Mouse (Mus musculus): ENCODE measurements at regions not wholly inside any gene's neighbourhood (a gene's known extent, or its start where the extent isn't known, plus 50 kb on each side); places are given as distances from the start of the nearest gene placed in this dataset.
A peak's percentile ranks its signal among the peaks of the same experiment; 100 is the strongest.

DNA sequence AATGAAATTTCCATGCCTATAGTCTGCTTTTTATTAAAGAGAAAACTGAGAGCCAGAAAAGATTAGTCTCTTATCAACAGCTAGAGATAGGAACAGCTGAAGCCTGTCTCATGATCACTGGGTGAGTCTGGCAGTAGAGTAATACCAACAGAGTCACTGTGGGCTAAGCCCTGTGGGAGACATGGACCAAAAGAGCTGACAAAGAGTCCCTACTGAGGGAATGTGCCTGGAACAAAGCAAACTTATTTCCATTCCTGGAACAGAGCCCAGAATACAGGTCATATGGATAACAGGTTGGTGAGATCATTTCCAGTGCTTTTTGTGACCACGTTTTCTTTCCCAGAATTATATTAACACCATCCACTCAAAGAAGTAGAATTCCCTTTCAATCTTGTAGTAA is 237.4 kb downstream of the Tmsb4x start:
- DNase-seq (ENCODE audit: low read depth): no peak

DNA sequence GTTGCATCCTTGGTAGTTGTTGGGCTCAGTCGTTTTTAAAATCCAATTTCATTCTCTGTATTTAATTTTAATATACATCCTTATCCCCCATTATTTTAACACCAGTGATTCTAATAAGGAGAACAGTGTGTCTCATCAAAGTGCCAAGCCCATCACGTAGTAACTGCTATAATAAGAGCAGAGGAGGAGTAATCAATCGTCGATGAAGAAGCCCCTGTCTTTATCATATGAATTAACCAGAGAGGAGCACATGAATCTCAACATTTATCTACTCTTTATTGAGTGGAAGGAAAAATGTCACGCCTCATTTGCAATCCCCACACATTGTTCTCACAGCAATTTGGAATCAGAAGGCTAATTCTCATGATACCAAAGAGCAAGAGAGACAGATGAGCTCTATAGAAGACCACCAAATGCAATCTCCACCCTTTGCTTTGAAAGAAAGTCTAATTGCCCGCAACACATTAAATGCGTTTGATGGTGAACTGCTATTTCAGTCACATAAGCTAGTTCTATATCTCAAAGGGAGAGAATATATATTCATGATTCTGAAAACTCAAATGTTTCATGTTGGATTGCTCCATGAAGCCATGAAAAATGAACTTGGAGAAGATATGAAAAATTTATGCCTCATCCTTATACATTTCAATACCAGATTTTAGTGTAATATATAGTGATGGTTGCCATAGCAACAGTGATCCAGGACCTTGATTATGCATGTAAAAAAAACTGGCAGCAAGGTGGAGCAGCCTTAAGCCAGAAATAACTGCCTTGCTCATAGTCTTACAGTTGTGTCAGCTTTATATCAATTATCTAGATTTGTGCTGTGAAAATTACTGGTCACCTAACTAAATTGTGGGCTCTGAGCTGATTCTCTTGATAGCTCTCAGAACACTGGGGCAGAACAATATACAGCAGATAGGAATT is 244.2 kb downstream of the Tmsb4x start:
- DNase-seq (ENCODE audit: low read depth): no peak

DNA sequence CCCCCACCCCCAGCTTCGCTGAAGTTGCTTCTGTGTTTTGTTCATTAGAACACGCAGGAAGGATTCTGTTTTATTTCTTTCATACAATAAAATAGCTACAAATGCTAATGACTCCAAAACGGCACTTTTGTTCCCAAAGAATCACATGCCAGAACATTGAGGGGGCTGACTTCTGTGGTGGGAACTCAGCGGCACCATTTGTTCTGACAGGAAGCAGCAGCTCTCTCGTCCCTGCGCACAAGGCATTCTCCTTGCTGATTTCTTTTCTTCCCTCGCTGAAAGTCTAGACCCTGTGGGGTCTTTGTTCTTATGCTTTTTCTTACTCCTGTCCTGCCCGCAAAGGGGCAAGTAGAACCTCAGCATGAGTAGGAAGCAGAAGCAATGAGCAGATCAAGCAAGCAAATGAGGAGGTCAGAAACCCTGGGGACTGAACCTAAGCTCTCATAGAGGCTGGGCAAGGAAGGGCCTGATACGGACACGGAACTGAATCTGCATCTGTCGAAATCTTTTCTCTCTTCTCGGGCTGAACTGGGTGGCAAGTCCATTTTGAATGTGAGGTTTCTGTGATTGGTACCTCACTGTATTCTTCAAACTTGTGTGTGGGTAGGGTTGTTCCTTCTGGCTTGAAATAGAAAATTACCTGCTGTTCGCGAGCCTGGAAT is 256.5 kb downstream of the Tmsb4x start:
- no peak for DNase-seq (ENCODE audit: low read depth)

GRCm38 (mm10) chrX:166951011-166951410 is 258.1 kb downstream of the Tmsb4x start:
- DNase-seq (ENCODE audit: low read depth): no peak

GRCm38 (mm10) chrX:166945915-166946314 is 263.2 kb downstream of the Tmsb4x start:
- peak; percentile 6 for DNase-seq (ENCODE audit: low read depth)

- peak; percentile 71 for DNase-seq (ENCODE audit: low read depth)
These were observed 263.6 kb downstream of the Tmsb4x start for GRCm38 (mm10) chrX:166945476-166945875.

GRCm38 (mm10) chrX:166933766-166934165 is 275.3 kb downstream of the Tmsb4x start:
- DNase-seq (ENCODE audit: low read depth): no peak

DNA sequence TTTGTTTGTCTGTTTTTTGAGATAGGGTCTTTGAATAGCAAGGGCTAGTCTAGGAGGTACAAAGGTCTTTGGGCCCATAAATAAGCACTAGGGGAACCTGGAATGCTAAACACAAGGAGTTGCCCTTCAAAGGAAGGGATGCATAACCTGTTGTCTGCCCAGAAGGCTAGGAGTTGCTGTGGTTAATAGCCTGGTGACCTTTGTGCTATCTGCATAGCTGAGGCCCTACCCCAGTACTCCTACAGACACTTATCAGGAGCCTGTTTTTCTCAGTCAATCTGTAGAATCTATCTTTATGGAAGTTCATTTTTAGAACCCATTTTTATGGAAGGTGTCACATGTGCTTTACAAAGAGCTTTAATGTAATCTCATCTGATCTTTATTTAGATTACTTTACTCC is 276.6 kb downstream of the Tmsb4x start:
- DNase-seq (ENCODE audit: low read depth): no peak

DNA sequence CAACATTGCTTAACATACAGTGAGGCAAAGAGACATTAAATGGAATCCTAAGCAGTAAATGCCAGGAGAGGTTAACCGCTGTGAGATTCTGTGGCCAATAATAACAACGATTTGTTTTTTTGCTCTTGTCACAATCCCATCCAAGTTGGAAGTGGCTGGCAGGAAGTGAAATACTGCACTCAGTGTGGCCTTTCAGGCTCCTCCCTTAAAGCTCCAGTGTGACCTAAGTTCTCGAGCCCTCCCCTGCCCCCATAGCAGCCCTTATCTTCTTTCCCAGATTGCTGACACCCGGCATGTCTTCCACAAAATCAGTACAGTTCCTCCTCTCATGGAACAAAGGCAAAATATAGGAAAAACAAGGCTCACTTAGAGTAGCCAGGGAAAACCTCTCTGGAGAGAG is 278.1 kb downstream of the Tmsb4x start:
- no peak for DNase-seq (ENCODE audit: low read depth)

DNA sequence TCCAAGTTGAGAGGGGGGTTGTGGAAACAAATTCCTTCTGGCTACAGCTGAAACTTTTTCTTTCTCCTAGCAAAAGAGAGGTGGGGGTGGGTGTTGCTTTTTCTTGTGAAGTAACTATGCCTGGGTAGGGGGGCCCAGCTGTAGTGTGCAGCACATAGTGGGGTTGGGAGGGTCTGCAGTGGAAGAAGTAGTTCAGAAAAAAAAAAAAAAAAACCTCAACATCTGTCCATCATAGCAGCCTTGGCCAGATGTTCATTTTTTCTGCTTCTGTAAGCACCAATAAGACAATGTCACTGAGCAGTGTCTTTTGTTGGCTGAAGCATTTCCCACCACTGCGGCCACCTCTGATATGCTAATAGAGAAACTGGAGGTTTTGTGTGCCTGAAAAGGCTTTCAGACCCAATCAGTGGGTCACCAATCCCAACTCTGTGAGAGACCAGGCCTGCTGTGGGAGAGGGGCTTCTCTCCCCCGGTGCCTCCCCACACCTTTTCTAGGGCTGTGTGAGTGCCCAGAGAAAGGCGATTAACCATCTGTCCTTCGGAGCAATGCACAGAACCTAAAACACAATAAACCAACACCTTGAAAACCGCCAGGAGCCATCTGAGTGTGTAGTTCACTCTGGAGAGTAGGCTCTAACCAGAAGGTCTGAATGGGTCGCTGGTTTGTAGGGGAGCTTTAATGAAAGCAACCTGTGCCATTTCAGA is 279.2 kb downstream of the Tmsb4x start:
- DNase-seq (ENCODE audit: low read depth): no peak

GRCm38 (mm10) chrX:166915356-166915953 is 293.7 kb downstream of the Tmsb4x start:
- DNase-seq (ENCODE audit: low read depth): no peak

GRCm38 (mm10) chrX:166906602-166907001 is 302.5 kb downstream of the Tmsb4x start:
- no peak for DNase-seq (ENCODE audit: low read depth)

- no peak for DNase-seq (ENCODE audit: low read depth)
These were observed 308.4 kb downstream of the Tmsb4x start for GRCm38 (mm10) chrX:166900761-166901160.

GRCm38 (mm10) chrX:166895199-166895598 is 309.7 kb upstream of the Egfl6 start:
- DNase-seq (ENCODE audit: low read depth): no peak

DNA sequence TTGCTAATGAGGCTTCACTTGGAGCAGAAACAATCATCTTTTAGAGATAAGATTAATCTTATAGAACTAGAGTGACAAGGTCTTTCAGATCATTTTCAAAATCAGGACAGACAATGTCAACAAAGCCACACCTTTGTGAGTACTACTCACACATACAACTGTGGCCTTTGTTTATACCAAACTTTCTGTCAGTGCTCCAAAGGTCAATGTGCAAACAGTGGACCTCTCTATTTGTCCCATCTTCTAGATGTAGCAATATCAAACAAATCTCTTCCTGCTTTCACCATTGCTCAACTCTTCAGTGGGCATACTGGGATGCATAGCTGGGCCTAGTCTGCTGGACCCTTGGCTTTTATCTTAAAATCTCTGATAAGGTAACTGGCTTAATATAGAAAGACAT is 300.9 kb upstream of the Egfl6 start:
- no peak for DNase-seq (ENCODE audit: low read depth)

DNA sequence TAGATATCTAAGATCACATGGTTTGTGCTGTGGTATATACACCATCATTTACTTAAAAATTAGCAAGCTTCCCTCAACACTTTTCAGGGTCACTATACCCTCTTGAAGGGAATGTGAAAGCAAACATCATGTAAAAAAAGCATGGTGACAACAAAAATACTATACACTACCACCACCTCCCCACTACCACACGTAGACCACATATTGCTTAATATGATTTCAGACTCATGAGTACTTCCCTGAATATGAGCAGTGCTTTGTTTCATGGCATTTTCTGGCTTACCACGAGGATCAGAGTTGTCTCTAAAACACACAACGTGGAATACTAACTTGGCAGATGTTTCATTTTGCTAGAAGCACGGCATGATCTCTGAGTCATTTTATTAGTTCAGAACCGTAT is 284.0 kb upstream of the Egfl6 start:
- peak; percentile 28 for DNase-seq (ENCODE audit: low read depth)

DNA sequence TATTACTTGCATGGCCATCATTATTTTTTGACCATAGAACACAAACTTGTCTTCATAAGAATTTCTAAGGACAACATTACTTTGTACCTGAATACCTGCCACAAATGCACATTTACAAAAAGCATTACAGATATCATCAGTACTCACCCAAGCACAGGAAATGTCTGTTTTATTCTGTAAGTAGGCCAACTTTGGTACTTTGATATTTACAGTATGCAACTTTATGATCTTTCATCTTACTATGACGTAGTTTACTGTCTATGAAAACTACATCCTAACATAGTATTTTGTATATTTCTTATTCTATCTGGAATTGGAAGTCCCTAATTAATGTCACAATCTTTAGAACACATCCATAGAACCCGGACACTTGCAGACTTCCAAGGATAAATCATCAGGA is 282.2 kb upstream of the Egfl6 start:
- DNase-seq (ENCODE audit: low read depth): no peak
